Mouse (Mus musculus): ENCODE results near the gene Faap24. TPM values are rescaled to one million over a fixed set of nuclear protein-coding genes. Genes with fewer than 3 reads are reported as not detected.

Faap24 gene
- total and polyA plus RNA-seq, 2 experiments, result 1.0 to 1.8 TPM

DNA sequence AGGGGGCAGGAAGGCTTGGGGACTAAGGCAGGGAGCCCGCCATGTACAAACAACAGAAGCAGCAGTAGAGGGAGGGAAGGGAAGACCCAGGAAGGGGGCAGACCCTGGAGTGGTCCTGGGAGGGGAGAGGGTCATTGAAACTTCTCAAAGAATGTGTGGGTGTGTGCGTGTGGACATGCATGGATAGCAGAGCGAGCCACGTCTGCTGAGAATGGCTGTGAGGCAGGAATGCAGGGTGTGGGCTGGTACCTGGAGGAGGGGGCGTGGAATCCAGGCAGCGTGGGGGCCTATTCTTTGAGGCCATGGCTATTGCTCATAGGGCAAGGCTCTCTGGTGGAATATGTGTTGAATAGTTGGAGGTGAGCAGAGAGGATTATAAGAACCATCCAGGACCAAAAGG lies 7.9 kb downstream of the Faap24 start:
- DNase-seq (ENCODE audit: extremely low read depth, low read depth, low spot score), result no peak
- Histone ChIP-seq H3K27me3 (ENCODE audit: control insufficient read depth, insufficient read depth, low read length) (no peaks in the 10 kb centered on the region), H3K36me3 (ENCODE audit: control insufficient read depth, insufficient read depth, low read length) (peaks cover 5% of the 10 kb centered on the region; the same call in 1 of the 2 replicates), H3K4me3 (ENCODE audit: insufficient read depth, low read depth, low read length) (no peak overlapping the region), H3K79me2 (ENCODE audit: control insufficient read depth, insufficient read depth, low read length) (no peaks in the 10 kb centered on the region), H3K4me1 (ENCODE audit: control insufficient read depth, insufficient read depth, low read length) (0 out of 2 replicates have a peak, but pooled peaks cover 2% of the 10 kb centered on the region), H3K27ac (replicated peaks; ENCODE audit: insufficient read depth, low read depth, low read length) (no peak overlapping the region), H3K9ac (ENCODE audit: low read depth, low read length) (no peak overlapping the region)
- 87% methylated on average over 6 of the region's 6 CpGs for WGBS
- TF ChIP-seq CTCF (IDR thresholded peaks at IDR 0.05; ENCODE audit: low read depth, low read length) (no peak), POLR2A (IDR thresholded peaks at IDR 0.05; ENCODE audit: extremely low read depth, insufficient read depth, low read length) (no peak)

DNA sequence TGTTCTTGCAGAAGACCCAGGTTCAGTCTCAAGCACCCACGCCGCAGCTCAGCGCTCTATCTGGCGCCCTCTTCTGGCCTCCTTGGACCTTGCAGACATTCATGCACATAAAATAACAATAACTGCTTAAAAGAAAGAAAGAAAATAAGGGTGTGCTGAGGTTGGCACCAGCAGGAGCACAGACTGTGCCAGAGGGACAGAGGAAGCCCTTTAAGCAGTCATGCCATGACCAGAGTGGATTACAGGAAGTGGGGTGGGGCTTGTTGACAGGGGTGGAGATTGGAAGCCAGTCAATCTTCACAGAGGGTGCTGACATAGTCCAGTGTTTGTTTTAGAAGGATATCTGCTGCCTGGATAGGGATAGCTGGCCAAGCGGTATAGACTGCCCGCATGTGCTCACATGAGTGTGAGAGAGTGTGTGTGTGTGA lies 10.1 kb downstream of the Faap24 start:
- peak; percentile 80 for DNase-seq (ENCODE audit: extremely low read depth, low read depth, low spot score)
- no peak overlapping the region for H3K27ac ChIP-seq (replicated peaks; ENCODE audit: insufficient read depth, low read depth, low read length)
- no peak overlapping the region for H3K9ac ChIP-seq (ENCODE audit: low read depth, low read length)
- H3K36me3 ChIP-seq (ENCODE audit: control insufficient read depth, insufficient read depth, low read length), result peaks cover 10% of the 10 kb centered on the region
- no peak overlapping the region for H3K4me3 ChIP-seq (ENCODE audit: insufficient read depth, low read depth, low read length)
- no peaks in the 10 kb centered on the region for H3K79me2 ChIP-seq (ENCODE audit: control insufficient read depth, insufficient read depth, low read length)
- H3K27me3 ChIP-seq (ENCODE audit: control insufficient read depth, insufficient read depth, low read length), result no peaks in the 10 kb centered on the region
- H3K4me1 ChIP-seq (ENCODE audit: control insufficient read depth, insufficient read depth, low read length), result no peaks in the 10 kb centered on the region
- WGBS, result 51% methylated on average over 6 of the region's 6 CpGs
- peak; percentile 70 for TF ChIP-seq CTCF (IDR thresholded peaks at IDR 0.05; ENCODE audit: low read depth, low read length)
- TF ChIP-seq POLR2A (IDR thresholded peaks at IDR 0.05; ENCODE audit: extremely low read depth, insufficient read depth, low read length), result no peak

DNA sequence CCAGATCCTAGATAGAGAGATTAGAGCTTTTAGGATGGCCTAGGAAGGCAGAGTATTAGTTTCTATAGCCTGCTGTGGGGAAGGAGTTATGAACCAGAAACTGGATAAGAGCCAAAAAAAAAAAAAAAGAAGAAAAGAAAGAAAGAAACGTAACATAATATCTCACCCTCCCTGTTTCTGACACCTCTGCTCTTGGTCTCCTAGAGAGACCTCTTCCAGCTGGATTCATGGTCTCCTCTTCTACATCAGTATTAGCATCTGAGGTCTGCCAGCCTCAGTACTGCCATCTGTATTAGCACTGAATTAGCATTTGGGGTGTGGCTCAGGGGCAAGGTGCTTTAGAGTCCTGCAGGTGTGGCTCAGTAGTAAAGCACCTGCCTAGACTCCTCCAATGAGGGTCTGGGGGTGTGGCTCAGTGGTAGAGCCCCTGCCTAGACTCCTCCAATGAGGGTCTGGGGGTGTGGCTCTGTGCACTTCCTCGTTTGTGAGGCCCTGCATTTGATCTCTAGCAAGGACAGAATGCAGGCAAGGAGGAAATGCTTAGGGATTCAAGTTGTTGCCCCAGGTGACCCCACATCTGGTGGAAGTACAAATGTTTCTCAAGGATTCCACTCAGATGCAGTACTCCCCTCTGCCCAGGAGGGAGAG lies 13.8 kb downstream of the Faap24 start:
- no peak for DNase-seq (ENCODE audit: extremely low read depth, low read depth, low spot score)
- WGBS, result 59% methylated on average over 2 of the region's 2 CpGs
- no peak overlapping the region for H3K9ac ChIP-seq (ENCODE audit: low read depth, low read length)
- no peak overlapping the region for H3K4me3 ChIP-seq (ENCODE audit: insufficient read depth, low read depth, low read length)
- H3K36me3 ChIP-seq (ENCODE audit: control insufficient read depth, insufficient read depth, low read length), result peaks cover 10% of the 10 kb centered on the region
- no peaks in the 10 kb centered on the region for H3K4me1 ChIP-seq (ENCODE audit: control insufficient read depth, insufficient read depth, low read length)
- TF ChIP-seq CTCF (IDR thresholded peaks at IDR 0.05; ENCODE audit: low read depth, low read length) (no peak), POLR2A (IDR thresholded peaks at IDR 0.05; ENCODE audit: extremely low read depth, insufficient read depth, low read length) (no peak)
- H3K27ac ChIP-seq (replicated peaks; ENCODE audit: insufficient read depth, low read depth, low read length), result no peak overlapping the region
- no peaks in the 10 kb centered on the region for H3K27me3 ChIP-seq (ENCODE audit: control insufficient read depth, insufficient read depth, low read length)
- no peaks in the 10 kb centered on the region for H3K79me2 ChIP-seq (ENCODE audit: control insufficient read depth, insufficient read depth, low read length)

DNA sequence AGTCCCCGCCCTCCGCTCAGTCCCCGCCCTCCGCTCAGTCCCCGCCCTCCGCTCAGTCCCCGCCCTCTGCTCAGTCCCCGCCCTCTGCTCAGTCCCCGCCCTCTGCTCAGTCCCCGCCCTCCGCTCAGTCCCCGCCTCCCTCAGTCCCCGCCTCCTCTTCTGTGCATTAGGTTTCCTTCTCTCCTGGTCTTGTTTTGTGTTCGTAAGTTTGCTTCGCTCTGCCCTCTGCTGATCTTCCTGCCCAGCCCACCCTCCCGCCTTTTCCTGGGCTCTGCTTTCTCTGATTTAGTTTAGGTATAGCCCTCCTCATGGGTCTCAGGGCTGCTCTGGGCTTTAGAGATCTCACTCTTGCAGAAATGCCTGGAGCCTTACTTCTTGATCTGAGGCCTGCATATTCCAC lies 14.8 kb downstream of the Faap24 start:
- TF ChIP-seq POLR2A (IDR thresholded peaks at IDR 0.05; ENCODE audit: extremely low read depth, insufficient read depth, low read length) (no peak), CTCF (IDR thresholded peaks at IDR 0.05; ENCODE audit: low read depth, low read length) (no peak)
- Histone ChIP-seq H3K27me3 (ENCODE audit: control insufficient read depth, insufficient read depth, low read length) (no peaks in the 10 kb centered on the region), H3K79me2 (ENCODE audit: control insufficient read depth, insufficient read depth, low read length) (no peaks in the 10 kb centered on the region), H3K36me3 (ENCODE audit: control insufficient read depth, insufficient read depth, low read length) (peaks cover 10% of the 10 kb centered on the region), H3K9ac (ENCODE audit: low read depth, low read length) (no peak overlapping the region), H3K4me3 (ENCODE audit: insufficient read depth, low read depth, low read length) (no peak overlapping the region), H3K27ac (replicated peaks; ENCODE audit: insufficient read depth, low read depth, low read length) (no peak overlapping the region), H3K4me1 (ENCODE audit: control insufficient read depth, insufficient read depth, low read length) (no peaks in the 10 kb centered on the region)
- DNase-seq (ENCODE audit: extremely low read depth, low read depth, low spot score), result no peak
- WGBS, result 86% methylated on average over 16 of the region's 16 CpGs

DNA sequence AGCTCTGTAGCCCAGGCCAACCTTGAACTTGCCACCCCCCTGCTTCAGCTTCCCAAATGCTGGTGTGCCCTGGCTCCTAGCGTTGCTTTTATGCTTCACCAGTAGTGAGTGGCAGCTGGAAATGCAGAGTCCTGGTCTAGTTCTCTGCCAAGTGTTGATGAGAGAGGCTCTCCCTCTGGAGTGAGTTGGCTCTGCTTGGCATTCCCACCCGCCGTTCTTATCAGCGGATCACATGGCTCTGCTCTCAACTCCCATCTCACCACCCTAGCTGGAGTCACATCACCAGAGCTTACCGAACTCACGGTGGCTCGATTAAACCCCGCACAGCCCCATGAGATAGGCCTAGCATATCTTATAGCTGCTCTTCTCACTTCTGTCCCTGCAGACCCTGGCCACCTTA lies 16.3 kb downstream of the Faap24 start:
- TF ChIP-seq CTCF (IDR thresholded peaks at IDR 0.05; ENCODE audit: low read depth, low read length) (no peak), POLR2A (IDR thresholded peaks at IDR 0.05; ENCODE audit: extremely low read depth, insufficient read depth, low read length) (no peak)
- no peaks in the 10 kb centered on the region for H3K27me3 ChIP-seq (ENCODE audit: control insufficient read depth, insufficient read depth, low read length)
- peaks cover 12% of the 10 kb centered on the region for H3K36me3 ChIP-seq (ENCODE audit: control insufficient read depth, insufficient read depth, low read length)
- H3K4me3 ChIP-seq (ENCODE audit: insufficient read depth, low read depth, low read length), result no peak overlapping the region
- no peaks in the 10 kb centered on the region for H3K4me1 ChIP-seq (ENCODE audit: control insufficient read depth, insufficient read depth, low read length)
- no peak overlapping the region for H3K9ac ChIP-seq (ENCODE audit: low read depth, low read length)
- 90% methylated on average over 8 of the region's 8 CpGs for WGBS
- no peak for DNase-seq (ENCODE audit: extremely low read depth, low read depth, low spot score)
- no peak overlapping the region for H3K27ac ChIP-seq (replicated peaks; ENCODE audit: insufficient read depth, low read depth, low read length)
- H3K79me2 ChIP-seq (ENCODE audit: control insufficient read depth, insufficient read depth, low read length), result no peaks in the 10 kb centered on the region

DNA sequence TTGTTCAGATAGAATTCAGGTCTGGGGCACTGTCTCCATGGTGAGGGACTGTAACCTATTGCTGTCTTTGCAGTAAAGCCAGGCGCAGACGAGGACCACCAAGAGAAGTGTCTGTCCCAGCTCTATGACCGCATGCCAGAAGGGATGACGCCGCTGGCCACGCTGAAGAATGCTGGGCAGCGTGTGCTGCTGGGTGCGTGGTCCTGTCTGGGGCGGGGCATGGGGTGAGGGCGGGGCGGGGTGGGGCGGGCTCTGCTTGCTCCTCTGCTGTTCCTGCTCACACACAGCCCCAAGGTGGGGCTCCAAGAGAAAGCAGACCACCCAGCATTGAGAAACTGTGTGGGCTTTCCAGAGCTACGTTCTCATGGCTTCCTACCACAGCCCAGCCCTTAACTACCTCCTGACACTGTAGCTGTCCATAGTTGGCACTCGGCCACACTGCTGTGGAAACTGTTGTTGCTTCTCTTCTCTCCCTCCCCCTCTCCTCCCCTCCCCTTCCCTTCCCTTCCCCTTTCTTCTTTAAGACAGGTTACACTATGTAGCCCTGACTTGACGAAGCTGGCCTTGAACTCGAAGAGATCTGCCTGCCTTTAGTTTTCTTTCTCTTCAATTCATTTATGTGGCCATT lies 17.0 kb downstream of the Faap24 start:
- WGBS, result 78% methylated on average over 16 of the region's 16 CpGs
- DNase-seq (ENCODE audit: extremely low read depth, low read depth, low spot score), result no peak
- peaks cover 9% of the 10 kb centered on the region for H3K36me3 ChIP-seq (ENCODE audit: control insufficient read depth, insufficient read depth, low read length)

More for the DNA sequence above, 17.0 kb downstream of the Faap24 start:
- Histone ChIP-seq H3K27ac (replicated peaks; ENCODE audit: insufficient read depth, low read depth, low read length) (no peak overlapping the region), H3K4me1 (ENCODE audit: control insufficient read depth, insufficient read depth, low read length) (no peaks in the 10 kb centered on the region), H3K79me2 (ENCODE audit: control insufficient read depth, insufficient read depth, low read length) (no peaks in the 10 kb centered on the region), H3K27me3 (ENCODE audit: control insufficient read depth, insufficient read depth, low read length) (no peaks in the 10 kb centered on the region), H3K9ac (ENCODE audit: low read depth, low read length) (no peak overlapping the region), H3K4me3 (ENCODE audit: insufficient read depth, low read depth, low read length) (no peak overlapping the region)
- TF ChIP-seq CTCF (IDR thresholded peaks at IDR 0.05; ENCODE audit: low read depth, low read length) (no peak), POLR2A (IDR thresholded peaks at IDR 0.05; ENCODE audit: extremely low read depth, insufficient read depth, low read length) (no peak)

Measured in liver, adult 2 months (tissue).